Mouse (Mus musculus): ENCODE data around the gene Tc2n. TPM values are rescaled to one million over a fixed set of nuclear protein-coding genes. Genes with fewer than 3 reads are reported as not detected.

The Tc2n gene
- polyA plus RNA-seq (2014; fragmentation: Nextera tagmentation; extraction: Ambion mirVana), result 0.07 and 0.52 TPM in 2 replicates

DNA sequence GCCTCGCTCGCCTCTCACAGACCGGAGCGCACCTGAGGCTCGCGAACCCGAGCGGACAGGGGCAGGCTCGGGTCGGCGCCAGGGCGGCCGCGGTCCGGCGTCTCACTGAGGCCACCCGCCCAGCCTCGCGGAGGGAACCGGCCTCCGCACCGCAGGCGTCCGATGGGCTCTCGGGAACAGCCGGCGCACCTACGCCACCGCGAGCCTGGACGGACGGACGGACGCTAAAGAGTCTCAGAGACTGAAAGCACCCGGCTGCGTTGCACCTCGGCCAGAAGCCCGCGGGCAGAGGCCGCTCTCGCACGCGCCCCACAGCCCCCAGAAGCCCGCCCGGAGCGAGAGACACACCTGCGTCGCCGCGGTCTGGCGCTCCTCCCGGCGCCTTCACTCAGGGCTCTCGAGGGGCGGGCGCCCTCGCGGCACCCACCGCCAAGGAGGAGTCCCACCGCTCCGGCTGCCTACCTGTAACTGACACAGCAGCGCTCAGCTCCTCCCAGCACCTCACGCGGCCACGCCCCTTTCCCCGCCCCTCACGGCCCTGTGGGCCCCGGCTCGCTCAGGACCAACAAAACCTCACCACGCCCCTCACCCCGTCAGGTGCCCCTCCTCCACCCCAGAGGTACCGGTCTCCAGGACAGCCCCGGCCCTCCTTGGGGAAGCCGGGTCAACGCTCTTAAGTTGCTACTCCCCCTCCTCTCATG, at the start of gene Tc2n:
Gene Tc2n (minus strand): TSS at position 470 of the 701 bp plus-strand sequence.
- Histone ChIP-seq H3K27me3 (ENCODE audit: control insufficient read depth, insufficient read depth, low read length) (peaks cover 5% of the 10 kb centered on the region), H3K9ac (ENCODE audit: low read depth, low read length) (peak within 1 kb of the TSS; percentile 46), H3K4me2 (replicated peaks; ENCODE audit: low read depth, low read length) (peak within 1 kb of the TSS; percentile 97), H3K27ac (ENCODE audit: low read depth, low read length) (no peak within 1 kb of the TSS), H3K4me1 (replicated peaks; ENCODE audit: control insufficient read depth, insufficient read depth, low read length) (no peaks in the 10 kb centered on the region), H3K9me3 (ENCODE audit: control insufficient read depth, low read length) (no peaks in the 10 kb centered on the region), H3K36me3 (ENCODE audit: control insufficient read depth, insufficient read depth, low read length) (no peaks in the 10 kb centered on the region), H3K4me3 (ENCODE audit: low read depth, low read length) (peak within 1 kb of the TSS; percentile 67)
- under 1% methylated on average over 61 of the region's 75 CpGs for WGBS
- DNase-seq (ENCODE audit: low spot score), result peak; percentile 79
- ATAC-seq (ENCODE audit: low FRiP score), result peak; percentile 97

DNA sequence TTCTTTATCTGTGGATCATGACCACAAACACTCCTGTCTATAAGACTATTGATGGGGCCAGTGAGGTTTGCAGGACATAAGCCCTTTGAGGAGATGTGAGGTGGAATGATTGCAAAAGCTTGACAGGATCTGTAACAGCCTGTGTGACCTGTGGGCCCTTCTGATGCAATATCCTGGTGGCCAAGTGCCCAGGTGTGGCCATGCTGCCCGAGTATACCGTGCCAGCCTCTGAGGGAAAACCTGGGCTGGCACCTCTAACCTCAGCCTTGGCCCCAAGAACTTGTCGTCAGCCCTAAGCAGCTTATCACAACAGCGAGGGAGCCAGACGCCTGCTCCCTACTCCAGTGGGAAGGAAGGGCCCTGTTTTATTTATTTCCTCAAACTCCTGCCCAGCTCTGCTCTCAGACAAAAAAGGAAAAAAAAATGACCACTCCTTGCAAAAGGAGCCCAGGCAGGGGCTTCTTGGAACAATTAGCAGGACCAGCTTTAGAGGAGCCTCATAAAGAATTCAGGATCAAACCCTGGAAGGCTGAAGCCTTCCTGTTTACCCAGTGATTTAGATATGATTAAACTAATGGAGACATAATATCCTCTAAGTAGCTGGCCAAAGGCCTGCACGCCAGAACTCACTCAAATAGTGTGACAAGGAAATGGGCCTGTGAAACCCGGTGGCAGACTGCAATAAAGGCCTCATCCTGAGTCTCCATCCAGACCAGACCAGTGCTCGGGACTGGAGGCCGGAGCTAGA, 49.2 kb upstream of the Tc2n start:
- Histone ChIP-seq H3K4me2 (replicated peaks; ENCODE audit: low read depth, low read length) (no peak overlapping the region), H3K9me3 (ENCODE audit: control insufficient read depth, low read length) (no peaks in the 10 kb centered on the region), H3K36me3 (ENCODE audit: control insufficient read depth, insufficient read depth, low read length) (no peaks in the 10 kb centered on the region), H3K9ac (ENCODE audit: low read depth, low read length) (no peak overlapping the region), H3K27me3 (ENCODE audit: control insufficient read depth, insufficient read depth, low read length) (no peaks in the 10 kb centered on the region), H3K27ac (ENCODE audit: low read depth, low read length) (no peak overlapping the region), H3K4me3 (ENCODE audit: low read depth, low read length) (no peak overlapping the region), H3K4me1 (replicated peaks; ENCODE audit: control insufficient read depth, insufficient read depth, low read length) (no peaks in the 10 kb centered on the region)
- ATAC-seq (ENCODE audit: low FRiP score) (no peak), DNase-seq (ENCODE audit: low spot score) (no peak)
- 81% methylated on average over 9 of the region's 9 CpGs for WGBS

DNA sequence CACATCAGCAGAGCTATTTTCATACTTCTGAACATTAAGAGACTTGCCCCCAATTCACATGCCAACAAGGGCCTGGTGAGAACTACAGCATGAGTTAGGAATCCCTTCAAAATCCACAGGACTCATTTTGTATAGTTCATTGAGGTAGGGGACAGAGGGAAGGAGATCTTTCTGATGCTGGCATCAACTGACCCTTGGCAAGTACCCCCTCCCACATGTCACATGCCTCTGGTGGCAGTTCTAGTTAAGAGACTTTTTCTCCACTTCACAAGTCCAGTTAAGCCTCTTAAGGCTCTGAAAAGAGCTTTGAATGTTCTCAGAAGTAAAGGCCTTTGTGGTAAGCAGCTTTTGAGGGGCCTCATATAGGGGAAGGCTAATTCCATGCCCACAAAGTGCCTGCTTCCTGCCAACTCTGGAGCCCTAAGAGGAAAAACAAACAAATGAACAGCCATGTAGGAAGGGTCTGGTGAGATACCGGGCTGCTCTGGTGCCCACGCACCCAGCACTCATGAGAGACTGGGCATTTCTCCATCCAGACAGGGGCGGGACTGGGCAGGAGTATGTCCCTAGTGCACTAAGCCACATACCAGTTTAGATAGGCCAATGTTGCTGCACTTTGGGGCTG, 48.0 kb upstream of the Tc2n start:
- no peaks in the 10 kb centered on the region for H3K27me3 ChIP-seq (ENCODE audit: control insufficient read depth, insufficient read depth, low read length)
- no peaks in the 10 kb centered on the region for H3K9me3 ChIP-seq (ENCODE audit: control insufficient read depth, low read length)
- no peak overlapping the region for H3K4me2 ChIP-seq (replicated peaks; ENCODE audit: low read depth, low read length)
- DNase-seq (ENCODE audit: low spot score) (no peak), ATAC-seq (ENCODE audit: low FRiP score) (no peak)
- H3K4me1 ChIP-seq (replicated peaks; ENCODE audit: control insufficient read depth, insufficient read depth, low read length), result no peaks in the 10 kb centered on the region
- 90% methylated on average over 3 of the region's 3 CpGs for WGBS
- H3K36me3 ChIP-seq (ENCODE audit: control insufficient read depth, insufficient read depth, low read length), result no peaks in the 10 kb centered on the region
- H3K9ac ChIP-seq (ENCODE audit: low read depth, low read length), result no peak overlapping the region
- no peak overlapping the region for H3K27ac ChIP-seq (ENCODE audit: low read depth, low read length)
- no peak overlapping the region for H3K4me3 ChIP-seq (ENCODE audit: low read depth, low read length)

DNA sequence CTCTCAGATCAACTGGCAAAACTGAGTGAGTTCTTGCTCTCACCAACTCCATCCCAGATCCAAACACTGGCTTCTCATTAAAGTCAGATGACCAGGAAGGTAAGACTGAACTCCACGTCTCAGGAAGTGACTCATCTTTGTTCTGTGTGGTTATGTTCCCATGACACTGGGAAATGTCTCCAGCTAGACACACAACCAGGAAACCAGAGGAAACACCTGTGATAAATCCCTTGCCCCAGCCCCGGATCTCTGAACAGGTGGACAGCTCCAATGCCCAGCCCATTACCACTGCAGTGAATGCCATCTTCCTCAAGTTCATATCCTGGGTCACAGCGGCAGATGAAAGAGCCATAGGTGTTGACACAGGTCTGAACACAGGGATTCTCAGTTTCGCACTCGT, 46.5 kb upstream of the Tc2n start:
- no peaks in the 10 kb centered on the region for H3K27me3 ChIP-seq (ENCODE audit: control insufficient read depth, insufficient read depth, low read length)
- no peaks in the 10 kb centered on the region for H3K9me3 ChIP-seq (ENCODE audit: control insufficient read depth, low read length)
- H3K4me1 ChIP-seq (replicated peaks; ENCODE audit: control insufficient read depth, insufficient read depth, low read length), result no peaks in the 10 kb centered on the region
- H3K9ac ChIP-seq (ENCODE audit: low read depth, low read length), result no peak overlapping the region
- no peak overlapping the region for H3K4me3 ChIP-seq (ENCODE audit: low read depth, low read length)
- no peaks in the 10 kb centered on the region for H3K36me3 ChIP-seq (ENCODE audit: control insufficient read depth, insufficient read depth, low read length)
- H3K4me2 ChIP-seq (replicated peaks; ENCODE audit: low read depth, low read length), result no peak overlapping the region
- WGBS, result 86% methylated on average over 5 of the region's 5 CpGs
- no peak overlapping the region for H3K27ac ChIP-seq (ENCODE audit: low read depth, low read length)
- DNase-seq (ENCODE audit: low spot score) (no peak), ATAC-seq (ENCODE audit: low FRiP score) (no peak)

DNA sequence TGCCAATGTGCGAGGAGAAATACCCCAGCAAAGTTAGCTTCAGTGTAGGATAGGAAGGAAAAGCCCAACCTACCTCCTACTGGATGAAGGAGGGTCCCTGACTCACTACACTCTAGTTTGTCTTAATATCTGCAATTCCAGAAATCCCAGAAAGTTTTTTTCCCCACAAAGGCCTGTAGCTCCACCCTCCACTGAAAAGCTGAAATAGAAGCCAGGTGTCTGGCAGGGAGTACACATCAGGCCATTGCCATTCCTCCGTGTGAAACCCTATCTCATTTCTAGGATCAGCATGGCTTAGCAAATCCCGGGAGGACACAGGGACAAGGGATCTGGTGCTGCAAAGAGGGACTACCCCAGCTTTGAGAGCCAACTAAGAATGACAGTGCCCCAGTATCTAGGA, 44.7 kb upstream of the Tc2n start:
- no peak overlapping the region for H3K9ac ChIP-seq (ENCODE audit: low read depth, low read length)

DNA sequence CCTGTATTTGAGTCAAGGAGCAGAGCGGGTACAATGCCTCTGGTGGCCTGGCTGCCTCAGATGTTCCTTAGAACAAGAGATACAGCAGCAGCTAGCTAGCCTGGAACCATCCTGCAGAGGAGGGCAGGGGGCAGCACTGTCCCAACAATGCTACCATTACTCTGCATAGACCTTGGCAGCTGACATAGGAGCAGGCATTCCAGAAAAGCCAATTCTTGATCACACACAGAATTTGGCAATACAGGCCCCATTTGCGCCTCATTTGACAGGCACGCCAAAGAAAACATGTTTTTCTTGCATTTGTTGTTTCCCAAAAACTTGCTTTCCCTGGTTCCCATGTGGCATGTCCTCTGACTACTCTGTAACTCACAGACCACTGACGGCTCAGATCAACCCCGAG, 43.7 kb upstream of the Tc2n start:
- DNase-seq (ENCODE audit: low spot score) (no peak), ATAC-seq (ENCODE audit: low FRiP score) (no peak)
- H3K9me3 ChIP-seq (ENCODE audit: control insufficient read depth, low read length), result no peaks in the 10 kb centered on the region
- no peaks in the 10 kb centered on the region for H3K4me1 ChIP-seq (replicated peaks; ENCODE audit: control insufficient read depth, insufficient read depth, low read length)
- H3K4me2 ChIP-seq (replicated peaks; ENCODE audit: low read depth, low read length), result no peak overlapping the region
- H3K36me3 ChIP-seq (ENCODE audit: control insufficient read depth, insufficient read depth, low read length), result no peaks in the 10 kb centered on the region
- H3K27ac ChIP-seq (ENCODE audit: low read depth, low read length), result no peak overlapping the region
- no peak overlapping the region for H3K9ac ChIP-seq (ENCODE audit: low read depth, low read length)
- H3K27me3 ChIP-seq (ENCODE audit: control insufficient read depth, insufficient read depth, low read length), result no peaks in the 10 kb centered on the region
- 90% methylated on average over 5 of the region's 5 CpGs for WGBS
- H3K4me3 ChIP-seq (ENCODE audit: low read depth, low read length), result no peak overlapping the region

More for the DNA sequence above, 44.7 kb upstream of the Tc2n start:
- no peaks in the 10 kb centered on the region for H3K27me3 ChIP-seq (ENCODE audit: control insufficient read depth, insufficient read depth, low read length)
- H3K36me3 ChIP-seq (ENCODE audit: control insufficient read depth, insufficient read depth, low read length), result no peaks in the 10 kb centered on the region
- DNase-seq (ENCODE audit: low spot score) (no peak), ATAC-seq (ENCODE audit: low FRiP score) (no peak)
- H3K4me1 ChIP-seq (replicated peaks; ENCODE audit: control insufficient read depth, insufficient read depth, low read length), result no peaks in the 10 kb centered on the region
- no peak overlapping the region for H3K27ac ChIP-seq (ENCODE audit: low read depth, low read length)
- H3K4me2 ChIP-seq (replicated peaks; ENCODE audit: low read depth, low read length), result no peak overlapping the region
- H3K4me3 ChIP-seq (ENCODE audit: low read depth, low read length), result no peak overlapping the region
- WGBS, result 77% methylated on average over 3 of the region's 3 CpGs
- H3K9me3 ChIP-seq (ENCODE audit: control insufficient read depth, low read length), result no peaks in the 10 kb centered on the region

DNA sequence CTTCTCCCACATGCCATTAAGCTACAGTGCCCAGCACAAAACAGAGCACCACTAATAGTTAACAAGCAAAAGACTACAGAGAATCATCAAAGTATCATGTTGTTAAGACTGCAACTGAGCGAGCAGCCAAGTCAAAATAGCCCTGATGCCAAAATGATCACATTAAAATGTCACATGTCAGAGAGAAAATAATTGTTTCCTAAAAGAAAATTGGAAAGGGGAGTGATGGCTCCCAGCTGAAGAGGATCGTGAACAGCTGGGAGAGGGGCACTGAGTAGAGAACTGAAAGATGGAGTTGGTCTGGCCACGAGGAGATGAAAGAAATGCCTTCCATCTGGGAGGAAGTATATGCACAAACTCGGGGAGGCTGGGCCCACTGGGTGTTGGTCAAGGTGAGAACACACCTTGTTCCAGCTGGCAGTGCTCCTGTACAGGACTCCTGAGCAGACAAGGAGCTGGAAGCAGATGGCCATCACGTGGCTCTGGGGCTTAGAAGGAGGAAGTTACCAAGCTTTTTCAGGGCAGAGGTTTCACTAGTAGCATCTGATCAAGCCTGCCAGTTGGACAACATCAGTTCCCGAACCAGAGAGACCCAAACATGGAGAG, 41.2 kb upstream of the Tc2n start:
- Histone ChIP-seq H3K9ac (ENCODE audit: low read depth, low read length) (no peak overlapping the region), H3K27ac (ENCODE audit: low read depth, low read length) (no peak overlapping the region), H3K27me3 (ENCODE audit: control insufficient read depth, insufficient read depth, low read length) (no peaks in the 10 kb centered on the region), H3K4me2 (replicated peaks; ENCODE audit: low read depth, low read length) (no peak overlapping the region), H3K4me3 (ENCODE audit: low read depth, low read length) (no peak overlapping the region), H3K36me3 (ENCODE audit: control insufficient read depth, insufficient read depth, low read length) (no peaks in the 10 kb centered on the region), H3K9me3 (ENCODE audit: control insufficient read depth, low read length) (no peaks in the 10 kb centered on the region), H3K4me1 (replicated peaks; ENCODE audit: control insufficient read depth, insufficient read depth, low read length) (no peaks in the 10 kb centered on the region)
- ATAC-seq (ENCODE audit: low FRiP score) (no peak), DNase-seq (ENCODE audit: low spot score) (no peak)
- 74% methylated on average over 6 of the region's 6 CpGs for WGBS

DNA sequence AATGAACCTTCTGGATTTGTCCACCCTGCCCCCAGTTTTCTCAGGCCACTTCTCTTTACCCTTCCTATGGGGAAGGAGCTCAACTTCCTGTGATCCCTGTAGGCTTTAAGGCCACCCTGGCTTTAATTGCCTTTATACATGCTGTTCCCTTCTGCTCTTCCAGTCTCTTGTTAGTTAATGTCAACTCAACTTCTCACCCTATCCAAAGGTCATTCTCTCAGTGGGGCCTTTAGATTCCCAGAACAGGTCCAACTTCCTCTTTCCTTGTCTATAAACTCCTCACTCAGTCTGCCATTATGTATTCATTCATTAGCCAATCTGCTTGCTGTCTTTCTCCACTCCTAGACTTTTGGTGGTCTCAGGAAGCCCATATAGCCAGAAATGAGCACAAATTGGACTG, 40.4 kb upstream of the Tc2n start:
- no peak overlapping the region for H3K4me2 ChIP-seq (replicated peaks; ENCODE audit: low read depth, low read length)
- H3K27ac ChIP-seq (ENCODE audit: low read depth, low read length), result no peak overlapping the region
- H3K4me1 ChIP-seq (replicated peaks; ENCODE audit: control insufficient read depth, insufficient read depth, low read length), result no peaks in the 10 kb centered on the region
- no peaks in the 10 kb centered on the region for H3K36me3 ChIP-seq (ENCODE audit: control insufficient read depth, insufficient read depth, low read length)
- H3K9me3 ChIP-seq (ENCODE audit: control insufficient read depth, low read length), result no peaks in the 10 kb centered on the region
- H3K9ac ChIP-seq (ENCODE audit: low read depth, low read length), result no peak overlapping the region
- no peak overlapping the region for H3K4me3 ChIP-seq (ENCODE audit: low read depth, low read length)
- no peaks in the 10 kb centered on the region for H3K27me3 ChIP-seq (ENCODE audit: control insufficient read depth, insufficient read depth, low read length)
- DNase-seq (ENCODE audit: low spot score) (no peak), ATAC-seq (ENCODE audit: low FRiP score) (no peak)
